Mouse (Mus musculus) kidney, adult 2 months (tissue): ENCODE data around the gene Slc7a10.
"Not testable (repeated sequence)": the region's sequence is repeated elsewhere in the genome, so short reads cannot be mapped to it uniquely, and the experiment has no call there.

Experiments
- CTCF ChIP-seq: fragments of 200-500 bp; conservative IDR thresholded peaks from 2 replicates; pipeline ENCODE4 v1.5.1; 2011; ENCODE audit warnings: low read depth, mild to moderate bottlenecking, control low read depth, low read length, moderate library complexity, mixed read lengths; ENCODE audit not compliant: insufficient read depth, insufficient read length
- POLR2A ChIP-seq: fragments of 200-500 bp; IDR thresholded peaks from one replicate; pipeline ENCODE4 v1.6.1; 2011; ENCODE audit warnings: low read depth, low read length, control low read depth

GRCm38 (mm10) chr7:35237935-35238334 lies 51.8 kb downstream of the Slc7a10 start:
- not testable (repeated sequence) for TF ChIP-seq POLR2A, CTCF
